Mouse (Mus musculus) embryo, embryonic 10 days (tissue): ENCODE data around the gene Dock9.
A peak's percentile ranks its signal among the peaks of the same experiment; 100 is the strongest.
"Not testable (repeated sequence)": the region's sequence is repeated elsewhere in the genome, so short reads cannot be mapped to it uniquely, and the experiment has no call there.

Experiments used
- DNase-seq: peaks from one replicate; pipeline ENCODE4 v3.0.0-alpha.2; 2015; ENCODE audit warnings: low spot score

The Dock9 gene

DNA sequence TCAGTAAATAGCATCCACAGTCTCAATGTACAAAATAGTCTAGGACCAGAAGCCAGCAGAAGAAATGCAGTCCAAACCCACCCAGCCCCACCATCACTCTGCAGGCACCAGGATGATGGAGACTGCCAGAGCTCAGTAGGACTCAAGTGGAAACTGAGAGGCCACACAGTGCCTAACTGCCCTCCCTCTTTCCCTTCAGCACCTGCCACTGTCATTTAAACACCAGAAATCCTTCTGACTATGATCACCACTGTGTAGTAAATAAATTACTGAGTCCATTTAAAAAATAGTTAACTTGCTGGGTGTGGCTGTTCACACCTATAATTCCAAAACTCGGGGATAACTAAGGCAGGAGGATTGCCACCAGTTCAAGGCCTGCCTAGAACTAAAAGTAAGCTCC, 97.6 kb downstream of the Dock9 start:
- DNase-seq, result no peak

DNA sequence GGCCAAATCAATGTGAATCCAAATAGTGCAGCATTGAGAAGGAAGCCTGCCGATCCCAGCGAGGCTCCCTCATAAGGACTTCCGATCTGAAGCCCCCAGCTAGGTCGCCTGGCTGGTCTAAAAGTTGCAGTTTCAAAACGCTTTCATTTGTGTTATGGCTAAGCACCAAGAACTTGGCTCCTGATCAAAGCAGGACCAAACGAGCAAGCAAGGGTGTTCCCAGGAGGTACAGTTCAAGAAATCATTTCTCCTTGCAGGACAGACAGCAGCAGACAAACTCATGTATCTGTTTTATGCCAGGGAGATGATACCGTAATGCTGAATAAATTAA, 99.1 kb downstream of the Dock9 start:
- DNase-seq, result no peak

DNA sequence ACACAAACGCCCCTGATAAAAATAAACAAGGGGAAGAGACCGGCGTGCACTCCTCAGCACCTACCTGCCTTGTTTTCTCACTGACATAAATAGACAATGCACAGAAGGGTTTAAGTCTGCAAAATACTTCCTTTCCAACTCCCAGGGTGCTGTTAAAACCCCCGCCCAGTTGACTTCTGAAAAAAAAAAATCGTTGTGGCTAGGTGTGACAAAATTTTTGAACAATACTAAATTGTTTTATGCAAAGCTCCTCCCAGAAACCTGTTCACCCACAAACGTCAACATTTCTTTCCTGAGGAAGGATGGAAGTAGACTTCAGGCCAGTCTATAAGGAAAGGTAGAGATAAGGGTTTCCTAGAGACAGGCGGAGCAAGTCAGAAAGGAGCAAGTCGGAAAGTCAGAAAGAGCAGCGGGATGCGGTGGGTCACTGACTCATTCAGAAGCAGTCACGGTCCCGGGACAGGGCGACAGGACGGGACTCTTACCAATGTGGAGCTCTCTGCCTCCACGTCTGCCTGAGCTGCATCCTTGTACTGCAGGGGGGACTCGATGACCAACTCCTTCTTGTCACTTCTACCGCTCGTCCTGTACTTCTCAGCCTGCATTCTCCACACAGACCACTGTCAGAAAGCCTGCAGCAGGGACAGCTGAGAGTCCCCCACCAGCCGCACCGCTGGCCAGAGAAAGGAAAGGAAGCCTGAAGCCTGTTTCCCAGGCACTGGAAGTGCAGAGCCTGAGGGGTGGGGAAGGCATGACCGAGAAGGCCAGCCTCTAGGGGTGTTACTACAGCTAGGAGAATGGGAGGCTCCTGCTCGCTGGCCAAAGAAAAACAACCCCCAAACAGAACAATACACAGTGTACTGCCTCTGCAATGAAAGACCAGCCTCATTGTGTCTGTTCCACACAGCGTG, 99.7 kb downstream of the Dock9 start:
- DNase-seq, result peak; percentile 62

DNA sequence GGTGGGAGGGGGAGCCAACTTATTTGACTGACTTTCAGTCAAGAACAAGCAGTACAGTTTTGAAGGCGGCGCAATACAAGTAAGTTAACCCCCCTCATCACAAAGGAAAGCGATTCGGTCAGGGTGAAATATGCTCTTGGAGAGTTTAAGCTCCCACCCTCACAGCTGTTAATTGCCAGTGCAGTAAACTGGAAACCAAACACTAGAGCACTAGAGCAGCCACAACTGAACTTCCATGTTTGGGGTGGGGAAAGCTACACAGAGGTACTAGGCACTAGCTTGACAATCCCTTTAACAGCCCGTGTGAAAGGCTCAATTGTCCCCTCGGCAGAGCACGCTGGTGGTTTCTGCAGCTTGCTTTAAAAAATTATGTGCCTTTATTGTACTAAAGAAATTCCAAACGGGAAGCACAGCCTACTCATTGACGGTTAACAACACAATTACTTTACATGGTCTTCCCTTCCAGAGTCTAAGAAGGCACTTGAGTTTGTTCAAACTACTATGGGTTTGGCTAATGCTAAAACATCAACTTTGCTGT, 100.4 kb downstream of the Dock9 start:
- peak; percentile 31 for DNase-seq

DNA sequence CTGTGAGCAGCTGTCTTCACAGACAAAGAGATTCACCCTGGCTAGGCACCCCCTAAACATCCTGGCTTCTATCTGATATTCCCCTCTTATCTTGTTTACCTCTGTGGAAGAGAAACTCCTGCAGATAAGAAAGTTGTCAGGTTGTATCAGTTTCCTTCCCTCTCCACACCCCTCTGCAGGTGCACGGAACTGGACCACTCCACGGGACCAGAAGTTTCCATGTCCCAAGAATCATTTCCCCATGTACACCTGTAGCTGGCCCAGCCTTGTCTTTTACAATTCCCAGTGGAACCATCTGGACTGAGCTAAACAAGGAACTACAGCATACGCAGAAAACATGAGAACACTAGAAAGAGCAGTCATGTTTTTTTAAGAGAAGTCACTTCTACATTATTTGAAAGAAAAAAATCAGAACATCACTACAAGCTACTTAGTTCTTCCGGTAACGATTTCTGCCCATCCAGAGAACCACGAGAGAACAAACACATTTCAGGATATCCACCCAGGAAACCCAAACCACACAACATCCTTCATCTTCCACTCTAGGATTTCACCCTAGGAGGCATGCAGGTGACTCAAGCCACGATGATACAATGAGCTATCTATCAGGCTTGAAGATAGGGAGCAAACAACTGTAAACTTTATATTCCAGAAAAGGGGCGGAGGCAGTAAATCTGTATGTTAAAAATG, 101.1 kb downstream of the Dock9 start:
- no peak for DNase-seq

DNA sequence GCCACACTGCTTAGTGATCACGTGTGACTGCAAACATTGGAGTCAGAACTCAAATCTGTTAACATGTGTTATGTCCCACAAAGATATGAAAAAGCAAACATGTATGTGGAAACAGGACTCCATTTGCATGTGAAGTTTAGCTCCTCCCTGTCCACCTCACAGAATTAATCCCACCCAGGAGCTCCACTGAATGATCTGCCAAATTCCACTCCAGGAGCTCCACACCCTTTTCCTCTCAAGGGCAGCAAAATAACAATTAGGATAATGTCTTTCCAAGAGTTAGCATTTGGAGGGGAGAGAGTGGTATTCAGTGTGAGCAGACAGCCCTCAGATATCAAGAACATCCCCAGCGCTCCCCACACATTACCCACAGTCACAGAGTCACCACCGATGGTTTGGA, 102.9 kb downstream of the Dock9 start:
- no peak for DNase-seq

DNA sequence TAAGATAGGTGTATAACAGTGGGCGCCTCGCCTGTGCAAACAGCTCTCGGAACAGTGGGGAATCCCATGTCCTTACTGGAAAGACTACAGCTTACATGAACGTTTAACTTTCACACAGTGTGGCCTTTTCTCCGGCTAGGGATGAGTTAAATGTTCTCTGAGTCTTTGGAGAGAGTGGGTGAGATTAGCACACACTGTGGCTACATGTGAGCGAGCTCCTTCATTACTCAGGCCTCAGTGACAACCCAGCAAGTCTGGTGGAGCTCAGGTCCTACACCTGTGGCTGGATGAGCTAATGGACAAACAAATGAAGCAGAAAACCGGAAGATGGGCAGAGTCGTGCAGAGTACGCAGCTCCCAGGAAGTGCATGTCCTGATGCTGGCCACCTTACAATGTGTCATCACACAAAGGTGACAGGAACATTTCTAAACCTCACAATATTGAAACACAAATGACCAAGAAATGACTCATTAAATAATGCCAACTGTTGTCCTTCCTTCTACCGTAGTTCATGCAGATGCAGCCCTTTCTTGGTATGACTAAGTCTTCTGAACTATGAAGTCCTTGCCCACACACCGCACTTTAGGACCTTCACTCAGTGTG, 103.5 kb downstream of the Dock9 start:
- no peak for DNase-seq

DNA sequence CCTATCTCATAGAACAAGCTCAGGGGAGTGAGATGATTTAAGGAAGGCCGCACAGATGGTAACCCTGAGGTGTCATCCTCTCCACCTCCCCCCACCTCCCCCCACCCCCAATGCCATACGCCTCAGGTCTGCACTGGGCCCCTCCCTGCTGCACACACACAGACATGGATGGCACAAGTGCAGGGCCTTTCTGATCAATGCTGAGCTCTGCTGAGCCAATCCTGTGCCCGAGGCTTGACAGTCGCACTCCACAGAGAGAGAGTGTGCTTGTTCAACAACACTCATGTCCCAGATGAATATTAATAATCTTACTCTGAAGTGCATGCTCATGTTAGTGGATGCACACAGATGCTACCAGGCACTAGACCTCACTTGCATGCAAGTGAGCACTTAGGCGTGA, 108.0 kb downstream of the Dock9 start:
- DNase-seq, result not testable (repeated sequence)

DNA sequence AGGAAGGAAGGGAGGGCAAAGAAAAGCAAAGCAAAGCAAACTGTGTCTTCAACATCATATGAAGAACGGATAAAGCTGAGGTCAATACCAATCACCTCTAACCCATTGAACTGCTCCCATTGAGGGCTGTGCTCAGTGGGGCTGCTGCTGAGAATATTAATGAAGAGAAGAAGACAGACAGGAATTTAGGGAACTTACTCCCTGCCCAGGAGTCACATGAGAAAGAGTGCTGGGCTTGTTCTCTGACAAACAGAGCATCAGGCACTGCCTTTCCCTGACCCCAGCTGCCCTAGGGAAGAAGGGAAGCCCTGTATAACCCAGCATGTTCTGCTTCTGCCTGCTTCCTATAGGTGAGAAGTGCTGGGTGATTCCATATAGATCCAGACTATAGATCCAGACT, 109.5 kb downstream of the Dock9 start:
- peak; percentile 24 for DNase-seq

DNA sequence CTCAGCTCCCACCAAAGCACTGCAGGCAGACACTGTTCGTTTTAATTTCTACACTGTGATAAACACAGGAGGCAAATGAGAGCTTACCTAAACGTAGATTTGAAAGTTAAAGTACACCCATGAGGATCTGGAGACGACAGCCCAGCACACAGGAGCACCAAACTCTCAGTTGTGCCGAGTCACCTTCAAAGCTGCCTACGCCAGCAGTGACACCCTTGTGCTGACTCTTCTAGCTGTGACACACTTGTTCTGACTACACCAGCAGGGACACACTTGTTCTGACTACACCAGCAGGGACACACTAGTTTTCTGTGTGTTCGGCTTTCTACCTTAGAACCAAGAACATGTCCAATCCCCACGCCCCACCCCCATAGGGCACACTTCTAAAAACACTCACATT, 110.4 kb downstream of the Dock9 start:
- DNase-seq, result no peak

DNA sequence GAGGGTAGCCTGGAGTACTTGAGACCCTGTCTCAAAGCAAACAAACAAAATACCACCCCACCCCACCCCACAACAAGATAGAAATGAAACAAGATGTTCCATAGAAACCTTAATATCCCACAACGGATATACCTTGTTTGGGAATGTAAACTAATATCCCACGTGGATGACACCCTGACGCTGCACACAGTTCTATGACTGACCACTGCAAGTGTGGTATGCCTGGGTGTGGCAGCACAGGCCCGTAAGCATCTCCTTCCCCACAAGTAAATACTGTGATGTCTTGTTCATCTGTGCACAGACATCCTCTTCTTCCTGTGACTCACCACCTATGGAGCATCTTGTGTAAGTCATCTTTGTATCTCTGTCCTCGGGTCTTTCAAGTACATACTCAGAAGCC, 118.7 kb downstream of the Dock9 start:
- no peak for DNase-seq

DNA sequence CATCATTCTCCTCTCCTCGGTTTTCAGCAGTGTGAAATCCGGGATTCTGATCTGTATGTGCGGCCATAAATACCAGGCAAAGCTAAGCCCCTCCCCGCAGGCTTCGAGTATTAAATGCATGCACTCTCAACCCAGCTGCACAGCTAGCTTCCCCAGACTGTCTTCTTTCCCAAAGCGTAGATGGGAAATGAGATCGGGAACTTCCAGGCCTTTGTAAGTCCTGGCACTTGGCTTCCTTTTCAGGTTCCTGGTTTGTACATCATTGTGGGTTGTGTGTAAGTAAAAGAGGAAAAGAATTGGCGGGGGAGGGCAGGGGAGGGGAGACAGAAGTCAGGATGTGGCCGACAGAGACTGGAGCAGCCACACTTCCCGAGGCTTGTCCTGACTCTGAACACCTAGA, 119.2 kb downstream of the Dock9 start:
- DNase-seq, result no peak

DNA sequence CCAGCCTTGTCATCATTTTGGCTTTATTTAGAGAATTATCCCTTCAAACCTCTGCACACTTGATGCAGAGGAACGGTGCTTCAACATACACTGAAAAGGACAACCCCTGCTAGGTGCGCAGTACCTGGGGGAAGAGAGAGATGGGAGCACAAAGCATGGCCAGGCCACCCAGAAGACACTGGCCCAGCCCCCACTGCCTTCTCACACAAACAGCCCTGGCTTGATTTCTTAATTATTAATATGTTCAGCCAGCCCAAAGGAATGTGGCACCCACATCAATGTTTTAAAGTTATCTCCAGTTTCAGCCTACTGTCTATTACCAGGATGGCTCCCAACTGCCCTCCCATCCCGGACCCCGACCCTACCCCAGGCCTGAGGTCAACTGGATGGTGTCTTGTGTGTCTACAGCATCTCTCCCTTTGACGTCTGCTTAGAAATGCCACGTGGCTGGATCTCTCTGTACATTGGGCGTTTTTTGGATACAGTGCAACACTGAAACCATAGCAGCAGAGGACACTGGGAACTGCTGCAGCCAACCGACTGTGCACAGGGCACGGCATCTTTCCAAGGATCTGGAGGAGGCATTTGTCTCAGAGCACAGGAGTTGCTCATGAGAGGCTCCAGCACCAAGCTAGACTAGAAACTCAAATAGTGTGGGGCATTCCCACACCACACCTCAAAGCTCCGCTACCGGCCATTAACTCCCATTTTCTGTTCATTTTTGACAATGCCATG, 120.9 kb downstream of the Dock9 start:
- no peak for DNase-seq

DNA sequence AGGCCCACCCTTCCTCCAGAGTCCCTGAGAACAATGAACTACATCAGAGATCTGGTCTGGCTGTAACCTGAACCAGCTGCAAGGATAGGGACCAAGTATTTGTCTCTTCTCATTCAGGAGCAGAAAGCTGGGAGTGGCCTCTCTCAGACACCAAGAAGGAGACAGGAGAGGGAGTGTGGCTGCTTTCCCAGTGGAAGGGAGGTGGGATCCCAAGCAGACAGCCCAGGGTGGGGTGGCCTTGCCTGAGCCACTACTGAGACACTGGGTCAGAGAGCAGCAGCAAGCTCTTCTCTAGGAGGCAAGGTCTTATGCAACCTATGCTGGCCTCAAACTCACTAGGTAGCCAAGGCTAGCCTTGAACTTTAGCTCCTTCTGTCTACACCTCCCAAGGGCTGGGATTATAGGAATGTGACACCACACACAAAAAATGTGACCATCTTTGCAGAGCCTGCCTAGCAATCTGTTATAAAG, 121.5 kb downstream of the Dock9 start:
- DNase-seq, result peak; percentile 14

DNA sequence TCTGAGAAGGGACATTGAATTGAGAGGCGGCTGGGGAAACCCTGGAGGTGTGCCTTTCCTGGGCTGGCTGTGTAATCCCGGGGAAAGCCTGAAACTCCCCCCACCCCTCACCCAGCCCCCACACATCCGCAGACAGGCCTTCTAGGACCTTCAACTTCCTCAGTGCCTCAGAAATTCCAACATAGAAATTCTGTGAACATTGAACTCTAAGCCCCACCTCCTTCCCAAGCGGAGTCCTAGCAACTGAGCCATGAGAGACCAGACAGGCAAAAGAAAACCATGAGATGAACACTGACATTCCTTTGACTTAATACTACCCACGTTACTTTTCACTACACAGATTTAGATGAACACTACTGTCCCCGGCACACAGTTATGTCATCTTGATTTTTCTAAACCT, 122.1 kb downstream of the Dock9 start:
- DNase-seq, result peak; percentile 52

DNA sequence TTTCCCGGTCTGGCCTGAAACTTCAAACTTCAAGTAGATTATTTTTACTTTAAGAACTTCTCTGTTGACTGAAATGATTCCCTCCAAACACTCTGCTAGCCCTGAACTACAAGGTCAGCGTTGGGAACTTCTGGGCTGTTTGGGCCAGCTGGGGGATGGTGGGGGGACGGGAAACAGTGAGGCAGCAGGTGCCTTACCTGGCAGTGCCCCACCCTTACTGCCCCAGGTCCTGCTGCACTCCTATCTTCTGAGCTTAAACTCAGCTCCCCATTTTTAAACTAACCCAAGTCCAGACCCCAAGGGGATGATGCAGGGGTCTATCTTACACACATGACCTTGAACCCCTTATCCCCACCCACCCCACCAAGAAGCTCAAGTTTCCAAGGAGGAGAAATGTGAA, 122.5 kb downstream of the Dock9 start:
- DNase-seq, result no peak

DNA sequence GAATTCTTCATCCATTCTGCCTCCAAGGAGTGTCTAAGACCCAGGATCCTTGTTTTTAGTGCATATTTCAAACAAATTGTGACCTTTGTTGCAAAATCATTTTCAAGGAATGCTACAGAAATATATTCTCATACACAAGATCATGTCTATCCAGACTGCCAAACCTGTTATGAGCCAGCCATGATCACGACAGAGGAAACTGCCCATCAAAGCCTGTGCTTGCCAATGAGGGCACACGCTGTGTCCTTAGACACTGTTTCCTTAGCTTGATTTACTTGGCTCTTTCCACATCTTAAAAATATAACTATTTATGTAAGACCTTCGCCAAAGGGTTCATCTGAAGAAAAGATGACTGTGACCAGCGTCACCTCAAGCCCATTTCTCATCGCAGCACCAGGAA, 127.6 kb downstream of the Dock9 start:
- DNase-seq, result no peak

DNA sequence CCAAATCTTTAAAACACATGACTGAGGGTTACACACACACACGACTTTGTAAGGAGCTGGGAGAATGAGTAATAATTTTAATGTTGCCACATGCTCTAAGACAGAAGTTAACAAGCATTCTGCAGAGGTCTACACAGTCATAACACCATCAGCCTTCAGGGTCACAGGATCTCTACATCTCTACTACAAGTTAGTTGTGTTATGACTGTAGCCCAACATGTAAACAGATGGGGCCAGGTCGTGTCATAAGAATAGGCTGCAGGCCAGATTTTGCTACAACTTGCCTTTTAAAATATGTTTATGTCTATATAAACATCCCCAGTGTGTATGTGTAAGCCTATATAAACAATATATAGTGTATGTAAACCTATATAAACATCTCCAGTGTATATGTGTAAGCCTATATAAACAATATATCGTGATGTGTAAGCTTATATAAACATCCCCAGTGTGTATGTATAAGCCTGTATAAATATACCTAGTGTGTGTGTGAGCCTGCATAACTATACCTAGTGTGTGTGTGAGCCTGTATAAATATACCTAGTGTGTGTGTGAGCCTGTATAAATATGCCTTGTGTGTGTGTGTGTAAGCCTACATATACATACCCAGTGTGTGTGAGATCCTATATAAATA, 130.9 kb downstream of the Dock9 start:
- no peak for DNase-seq

DNA sequence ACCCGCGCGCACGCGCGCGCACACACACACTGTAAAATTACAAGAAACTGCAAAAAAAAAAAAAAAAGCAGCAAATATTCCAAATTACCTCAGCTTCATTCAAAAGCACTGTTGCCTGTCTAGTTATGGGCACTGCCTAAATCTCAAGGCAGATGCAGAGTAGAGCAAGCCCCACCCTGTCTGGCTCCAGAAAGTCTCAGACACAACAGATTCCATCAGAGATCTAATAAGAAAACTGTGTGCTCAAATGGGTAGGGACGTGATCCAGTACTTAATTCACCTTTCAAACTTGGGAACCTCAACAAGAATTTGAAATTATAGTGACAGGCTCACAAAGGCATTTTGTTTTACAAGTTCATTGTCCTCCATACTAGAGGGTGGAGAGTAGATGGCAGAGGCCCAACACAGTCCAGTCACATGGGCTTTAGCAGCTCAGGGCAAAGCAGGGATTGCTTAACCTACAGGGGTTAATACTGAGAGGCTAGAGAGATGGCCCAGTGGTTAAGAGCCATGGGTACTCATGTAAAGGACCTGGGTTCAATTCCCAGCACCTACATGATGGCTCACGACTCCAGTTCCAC, 131.9 kb downstream of the Dock9 start:
- DNase-seq, result no peak

DNA sequence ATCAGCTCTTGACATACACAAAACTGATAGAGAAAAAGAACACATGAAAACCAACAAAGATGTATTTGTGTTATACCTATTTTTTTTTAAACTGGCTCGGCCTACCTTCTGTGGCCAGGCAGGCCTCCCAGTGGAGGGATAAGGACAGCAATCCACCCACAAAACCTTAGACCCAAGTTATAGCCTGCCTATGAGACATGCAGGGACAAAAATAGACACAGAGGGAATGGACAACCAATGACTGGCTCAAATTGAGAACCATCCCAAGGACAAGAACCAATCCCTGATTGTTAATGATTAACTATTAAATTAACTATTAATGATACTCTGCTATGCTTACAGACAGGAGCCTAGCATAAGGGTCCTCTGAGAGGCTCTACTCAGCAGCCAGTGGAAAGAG, 133.7 kb downstream of the Dock9 start:
- no peak for DNase-seq

DNA sequence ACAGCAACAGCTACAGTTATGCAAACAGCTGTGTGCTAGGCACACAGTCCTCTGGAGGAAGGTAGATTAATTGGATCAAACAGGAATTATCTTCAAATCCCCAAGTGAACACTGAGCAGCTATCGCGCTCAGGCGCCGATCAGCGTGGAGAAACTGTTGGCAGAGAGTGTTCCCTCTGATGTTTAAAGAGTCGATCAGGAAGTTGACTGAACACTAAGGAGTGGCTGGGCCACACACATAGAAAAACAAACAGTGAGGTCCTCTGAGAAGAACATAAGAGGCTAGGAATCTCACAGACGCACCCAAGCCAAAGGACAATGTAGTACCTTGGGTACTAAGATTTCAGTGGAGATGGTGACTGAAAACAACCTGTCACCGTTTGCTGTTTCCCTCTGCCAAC, 136.7 kb downstream of the Dock9 start:
- no peak for DNase-seq
